ENCODE assay signal across 29 mouse cellular contexts in genomic region chr6:128598256-128599047, GRCm38 (mm10). TPM values are rescaled to one million over a fixed set of nuclear protein-coding genes. Genes with fewer than 3 reads are reported as not detected.
A peak's percentile ranks its signal among the peaks of the same experiment; 100 is the strongest.
DNase-seq lines count a peak whose midpoint lies in the region; ATAC-seq and TF ChIP-seq lines count a peak whose summit lies in the region.
"Had no signal": no experiment of that assay in that cellular context is flagged by ENCODE, and none has a peak within 500 bp of the region (broad histone marks: within the 10 kb centered on the region; RNA-seq: fewer than 3 reads in every experiment).

No protein-coding gene starts in this region.

- 59% methylated on average over 2 of the region's 2 CpGs for WGBS in liver, postnatal 0 days (ENCODE audit: insufficient replicate concordance)
- 56% methylated on average over 2 of the region's 2 CpGs for WGBS in liver, embryonic 11.5 days
- 38% methylated on average over 2 of the region's 2 CpGs for WGBS in intestine, embryonic 16.5 days
- 44% methylated on average over 2 of the region's 2 CpGs for WGBS in stomach, postnatal 0 days
- WGBS in forebrain, embryonic 11.5 days, result 75% methylated on average over 2 of the region's 2 CpGs

- no peaks in the 10 kb centered on the region for H3K36me3 ChIP-seq in liver, postnatal 0 days (replicated peaks; ENCODE audit: insufficient read depth, low read length)
- H3K36me3 ChIP-seq in liver, embryonic 11.5 days (ENCODE audit: control insufficient read depth, insufficient read depth, low read length), result no peaks in the 10 kb centered on the region
- no peaks in the 10 kb centered on the region for H3K36me3 ChIP-seq in intestine, embryonic 16.5 days (ENCODE audit: control insufficient read depth, insufficient read depth, low read length)
- H3K36me3 ChIP-seq in stomach, postnatal 0 days (ENCODE audit: control insufficient read depth, insufficient read depth, low read length), result no peaks in the 10 kb centered on the region
- no peaks in the 10 kb centered on the region for H3K36me3 ChIP-seq in forebrain, embryonic 11.5 days (ENCODE audit: control insufficient read depth, insufficient read depth, low read length)
- H3K36me3 ChIP-seq: embryonic facial prominence, embryonic 10.5 days; embryonic facial prominence, embryonic 13.5 days; heart, embryonic 10.5 days; hindbrain, embryonic 12.5 days; hindbrain, embryonic 15.5 days had no signal

- no peak overlapping the region for H3K4me3 ChIP-seq in liver, postnatal 0 days (ENCODE audit: low read depth, low read length)
- no peak overlapping the region for H3K4me3 ChIP-seq in liver, embryonic 11.5 days (ENCODE audit: low read depth, low read length)
- no peak overlapping the region for H3K4me3 ChIP-seq in intestine, embryonic 16.5 days (ENCODE audit: low read length)
- no peak overlapping the region for H3K4me3 ChIP-seq in stomach, postnatal 0 days (ENCODE audit: low read depth, low read length)
- H3K4me3 ChIP-seq in forebrain, embryonic 11.5 days (ENCODE audit: low read depth, low read length), result no peak overlapping the region
- H3K4me3 ChIP-seq: embryonic facial prominence, embryonic 10.5 days; embryonic facial prominence, embryonic 13.5 days; erythroblast, embryonic 14.5 days; forebrain, embryonic 13.5 days; heart, adult 2 months; heart, embryonic 10.5 days; hindbrain, embryonic 12.5 days; hindbrain, embryonic 15.5 days had no signal

- no peaks in the 10 kb centered on the region for H3K27me3 ChIP-seq in liver, postnatal 0 days (ENCODE audit: insufficient read depth, low read length)
- no peaks in the 10 kb centered on the region for H3K27me3 ChIP-seq in liver, embryonic 11.5 days (replicated peaks; ENCODE audit: control insufficient read depth, insufficient read depth, low read length)
- no peaks in the 10 kb centered on the region for H3K27me3 ChIP-seq in intestine, embryonic 16.5 days (replicated peaks; ENCODE audit: control insufficient read depth, insufficient read depth, low read length)
- H3K27me3 ChIP-seq in stomach, postnatal 0 days (ENCODE audit: control insufficient read depth, insufficient read depth, low read length), result no peaks in the 10 kb centered on the region
- no peaks in the 10 kb centered on the region for H3K27me3 ChIP-seq in forebrain, embryonic 11.5 days (ENCODE audit: control insufficient read depth, insufficient read depth, low read length)
- H3K27me3 ChIP-seq: embryonic facial prominence, embryonic 13.5 days; hindbrain, embryonic 12.5 days; hindbrain, embryonic 15.5 days had no signal

- 0 out of 2 replicates have a peak, but pooled peaks cover 3% of the 10 kb centered on the region for H3K4me1 ChIP-seq in liver, postnatal 0 days (ENCODE audit: insufficient read depth)
- H3K4me1 ChIP-seq in liver, embryonic 11.5 days (replicated peaks; ENCODE audit: control insufficient read depth, insufficient read depth, low read length), result no peaks in the 10 kb centered on the region
- H3K4me1 ChIP-seq in intestine, embryonic 16.5 days (ENCODE audit: control insufficient read depth, insufficient read depth, low read length), result 0 out of 2 replicates have a peak, but pooled peaks cover 4% of the 10 kb centered on the region
- 0 out of 2 replicates have a peak, but pooled peaks cover 2% of the 10 kb centered on the region for H3K4me1 ChIP-seq in stomach, postnatal 0 days (replicated peaks; ENCODE audit: control insufficient read depth, insufficient read depth)
- no peaks in the 10 kb centered on the region for H3K4me1 ChIP-seq in forebrain, embryonic 11.5 days (replicated peaks; ENCODE audit: control insufficient read depth, insufficient read depth, low read length)
- H3K4me1 ChIP-seq: heart, embryonic 10.5 days; hindbrain, embryonic 12.5 days had no signal

- no peak overlapping the region for H3K4me2 ChIP-seq in liver, postnatal 0 days (ENCODE audit: low read depth, low read length)
- H3K4me2 ChIP-seq in liver, embryonic 11.5 days, result no peak overlapping the region
- H3K4me2 ChIP-seq in intestine, embryonic 16.5 days (ENCODE audit: low read depth, low read length), result no peak overlapping the region
- H3K4me2 ChIP-seq in stomach, postnatal 0 days (replicated peaks; ENCODE audit: low read depth), result no peak overlapping the region
- no peak overlapping the region for H3K4me2 ChIP-seq in forebrain, embryonic 11.5 days (ENCODE audit: low read depth, low read length, severe bottlenecking)
- H3K4me2 ChIP-seq: forebrain, embryonic 13.5 days; hindbrain, embryonic 12.5 days had no signal

- no peak for ATAC-seq in liver, postnatal 0 days
- no peak for ATAC-seq in liver, embryonic 11.5 days (replicated peaks; ENCODE audit: low FRiP score)
- peak; percentile 78 for ATAC-seq in intestine, embryonic 16.5 days
- ATAC-seq in stomach, postnatal 0 days (ENCODE audit: low FRiP score, low TSS enrichment), result peak; percentile 53; the same call in 1 of the 2 replicates
- no peak for ATAC-seq in forebrain, embryonic 11.5 days (replicated peaks; ENCODE audit: low FRiP score)
- ATAC-seq: CD4-positive, CD25-positive, alpha-beta regulatory T cell, adult 4 months; forebrain, embryonic 13.5 days; forebrain, embryonic 16.5 days had no signal

- no peak for DNase-seq in liver, postnatal 0 days
- DNase-seq in liver, embryonic 11.5 days (ENCODE audit: low spot score), result no peak
- peak; percentile 39 for DNase-seq in stomach, postnatal 0 days (ENCODE audit: low spot score)
- no peak for DNase-seq in urinary bladder, postnatal 36 days (ENCODE audit: low spot score in 2 of 2)
- DNase-seq in forebrain, embryonic 11.5 days (ENCODE audit: low spot score), result no peak
- DNase-seq: adrenal gland, adult 2 months; adrenal gland, postnatal 14 days; cerebellum, adult 11-12 months; cerebellum, adult 8-10 months; cerebellum, postnatal 10 days; cerebellum, postnatal 36 days; embryo, embryonic 11 days; gastrocnemius, postnatal 10 days; gastrocnemius, postnatal 36 days; heart, adult 2 months had no signal

- no peaks in the 10 kb centered on the region for H3K9me3 ChIP-seq in liver, postnatal 0 days (ENCODE audit: low read length)
- no peaks in the 10 kb centered on the region for H3K9me3 ChIP-seq in liver, embryonic 11.5 days (ENCODE audit: control insufficient read depth, low read length)
- no peaks in the 10 kb centered on the region for H3K9me3 ChIP-seq in intestine, embryonic 16.5 days (ENCODE audit: control insufficient read depth, low read length)
- H3K9me3 ChIP-seq in stomach, postnatal 0 days (ENCODE audit: control insufficient read depth, low read length), result no peaks in the 10 kb centered on the region
- H3K9me3 ChIP-seq in forebrain, embryonic 11.5 days (ENCODE audit: control insufficient read depth, low read length), result no peaks in the 10 kb centered on the region
- H3K9me3 ChIP-seq: embryonic facial prominence, embryonic 10.5 days; embryonic facial prominence, embryonic 13.5 days; forebrain, embryonic 13.5 days; heart, embryonic 10.5 days; hindbrain, embryonic 12.5 days; hindbrain, embryonic 15.5 days had no signal

- TF ChIP-seq CTCF in liver, postnatal 0 days (IDR thresholded peaks at IDR 0.05; ENCODE audit: low read depth), result no peak
- no peak for TF ChIP-seq CTCF in stomach, postnatal 0 days (IDR thresholded peaks at IDR 0.05; ENCODE audit: low read depth)

- no peak overlapping the region for H3K9ac ChIP-seq in liver, postnatal 0 days (replicated peaks)
- H3K9ac ChIP-seq in liver, embryonic 11.5 days (ENCODE audit: low read depth, low read length), result no peak overlapping the region
- H3K9ac ChIP-seq in intestine, embryonic 16.5 days (ENCODE audit: low read depth, low read length), result no peak overlapping the region
- H3K9ac ChIP-seq in stomach, postnatal 0 days (ENCODE audit: low read length), result no peak overlapping the region
- H3K9ac ChIP-seq in forebrain, embryonic 11.5 days (ENCODE audit: low read length), result no peak overlapping the region
- H3K9ac ChIP-seq: embryonic facial prominence, embryonic 13.5 days; forebrain, embryonic 13.5 days; hindbrain, embryonic 12.5 days; hindbrain, embryonic 15.5 days had no signal

- TF ChIP-seq EP300 in liver, postnatal 0 days (IDR thresholded peaks at IDR 0.05; ENCODE audit: low read depth), result no peak
- TF ChIP-seq EP300 in stomach, postnatal 0 days (optimal IDR thresholded peaks at IDR 0.05), result no peak

- H3K27ac ChIP-seq in liver, postnatal 0 days (ENCODE audit: low read depth), result peak overlapping the region; percentile 78
- no peak overlapping the region for H3K27ac ChIP-seq in liver, embryonic 11.5 days (ENCODE audit: low read depth, low read length)
- H3K27ac ChIP-seq in intestine, embryonic 16.5 days (ENCODE audit: low read length), result peak overlapping the region; percentile 45; the same call in 1 of the 2 replicates
- H3K27ac ChIP-seq in stomach, postnatal 0 days (replicated peaks), result no peak overlapping the region
- no peak overlapping the region for H3K27ac ChIP-seq in forebrain, embryonic 11.5 days (ENCODE audit: low read depth, low read length)
- H3K27ac ChIP-seq: embryonic facial prominence, embryonic 10.5 days; embryonic facial prominence, embryonic 13.5 days; forebrain, embryonic 13.5 days; heart, embryonic 10.5 days; hindbrain, embryonic 12.5 days; hindbrain, embryonic 15.5 days had no signal

RNA-seq across cellular contexts. Expression of gene A2ml1, which starts 17.0 kb away (rescaled TPM):
- 29.7 and 30.6 TPM in 2 replicates for polyA plus RNA-seq in liver, postnatal 0 days (2015; fragmentation: Nextera tagmentation; extraction: Ambion mirVana)
- polyA plus RNA-seq in liver, embryonic 11.5 days (2014; fragmentation: Nextera tagmentation; extraction: Ambion mirVana), result 0.45 and 1.3 TPM in 2 replicates
- 2.5 and 3.1 TPM in 2 replicates for polyA plus RNA-seq in intestine, embryonic 16.5 days (2015; fragmentation: Nextera tagmentation; extraction: Ambion mirVana)
- 3.1 TPM in 2 replicates for polyA plus RNA-seq in stomach, postnatal 0 days (2015; fragmentation: Nextera tagmentation; extraction: Ambion mirVana)
- not detected in 2 replicates for polyA plus RNA-seq in forebrain, embryonic 11.5 days (2014; fragmentation: Nextera tagmentation; extraction: Ambion mirVana)
- polyA plus RNA-seq: adrenal gland, adult 2 months; C2C12; CD4-positive, CD25-positive, alpha-beta regulatory T cell, adult 4 months; embryonic facial prominence, embryonic 10.5 days; erythroblast, embryonic 14.5 days; hindbrain, embryonic 12.5 days had no signal

RNA-seq across cellular contexts. Expression of gene Klrb1a, which starts 24.9 kb away (rescaled TPM):
- polyA plus RNA-seq in liver, postnatal 0 days (2015; fragmentation: Nextera tagmentation; extraction: Ambion mirVana), result 0.15 and 0.36 TPM in 2 replicates
- polyA plus RNA-seq in liver, embryonic 11.5 days (2014; fragmentation: Nextera tagmentation; extraction: Ambion mirVana), result 0.18 TPM in 1 of 2 replicates, not detected in the other
- not detected in 2 replicates for polyA plus RNA-seq in intestine, embryonic 16.5 days (2015; fragmentation: Nextera tagmentation; extraction: Ambion mirVana)
- polyA plus RNA-seq in stomach, postnatal 0 days (2015; fragmentation: Nextera tagmentation; extraction: Ambion mirVana), result not detected in 2 replicates
- polyA plus RNA-seq in forebrain, embryonic 11.5 days (2014; fragmentation: Nextera tagmentation; extraction: Ambion mirVana), result not detected in 2 replicates
- polyA plus RNA-seq: C2C12; CD4-positive, CD25-positive, alpha-beta regulatory T cell, adult 4 months; cortical plate, adult 2 months; embryonic facial prominence, embryonic 10.5 days; embryonic facial prominence, embryonic 13.5 days; erythroblast, embryonic 14.5 days; forebrain, embryonic 13.5 days; forebrain, embryonic 16.5 days; heart, embryonic 10.5 days; heart, embryonic 14.5 days; heart, postnatal 0 days; hindbrain, embryonic 12.5 days; hindbrain, embryonic 15.5 days had no signal

Comparison
In these comparisons a context has a peak if more than half of its experiments do, and no peak if none do; other contexts are left out.
1. H3K27ac ChIP-seq: peak in liver, postnatal 0 days (single experiment) and intestine, embryonic 16.5 days (single experiment); none in liver, embryonic 11.5 days (single experiment), stomach, postnatal 0 days (single experiment) and forebrain, embryonic 11.5 days (single experiment).
2. ATAC-seq: peak in intestine, embryonic 16.5 days (single experiment) and stomach, postnatal 0 days (single experiment); none in liver, postnatal 0 days (single experiment), liver, embryonic 11.5 days (single experiment) and forebrain, embryonic 11.5 days (single experiment).